Mouse (Mus musculus): ENCODE data around the gene Serpinb1b. TPM values are rescaled to one million over a fixed set of nuclear protein-coding genes. Genes with fewer than 3 reads are reported as not detected.
A peak's percentile ranks its signal among the peaks of the same experiment; 100 is the strongest.
"Not testable (repeated sequence)": the region's sequence is repeated elsewhere in the genome, so short reads cannot be mapped to it uniquely, and the experiment has no call there.

Serpinb1b gene
- polyA plus RNA-seq (2016; fragmentation: Nextera tagmentation; extraction: Ambion mirVana): 0.98 and 0.99 TPM in 2 replicates

GRCm38 (mm10) chr13:33078056-33078705 is at the start of gene Serpinb1b:
Gene Serpinb1b (plus strand): TSS chr13:33078575.
- no peaks in the 10 kb centered on the region for H3K27me3 ChIP-seq
- H3K36me3 ChIP-seq (replicated peaks): no peaks in the 10 kb centered on the region
- no peaks in the 10 kb centered on the region for H3K9me3 ChIP-seq
- no peak within 1 kb of the TSS for H3K9ac ChIP-seq
- no peak within 1 kb of the TSS for H3K27ac ChIP-seq
- 0 out of 2 replicates have a peak, but pooled peaks have one; percentile 44 for ATAC-seq (ENCODE audit: low FRiP score)
- WGBS: 41% methylated on average over 3 of the region's 3 CpGs
- H3K4me3 ChIP-seq (replicated peaks): no peak within 1 kb of the TSS
- no peaks in the 10 kb centered on the region for H3K4me1 ChIP-seq
- no peak within 1 kb of the TSS for H3K4me2 ChIP-seq

- H3K36me3 ChIP-seq (replicated peaks); H3K27me3 ChIP-seq; H3K9ac ChIP-seq; H3K4me3 ChIP-seq (replicated peaks); H3K4me1 ChIP-seq; H3K4me2 ChIP-seq; ATAC-seq (ENCODE audit: low FRiP score); H3K27ac ChIP-seq; H3K9me3 ChIP-seq: not testable (repeated sequence)
- WGBS: 95% methylated on average over 2 of the region's 2 CpGs
These were observed 48.9 kb upstream of the Serpinb1b start for GRCm38 (mm10) chr13:33029478-33029877.

DNA sequence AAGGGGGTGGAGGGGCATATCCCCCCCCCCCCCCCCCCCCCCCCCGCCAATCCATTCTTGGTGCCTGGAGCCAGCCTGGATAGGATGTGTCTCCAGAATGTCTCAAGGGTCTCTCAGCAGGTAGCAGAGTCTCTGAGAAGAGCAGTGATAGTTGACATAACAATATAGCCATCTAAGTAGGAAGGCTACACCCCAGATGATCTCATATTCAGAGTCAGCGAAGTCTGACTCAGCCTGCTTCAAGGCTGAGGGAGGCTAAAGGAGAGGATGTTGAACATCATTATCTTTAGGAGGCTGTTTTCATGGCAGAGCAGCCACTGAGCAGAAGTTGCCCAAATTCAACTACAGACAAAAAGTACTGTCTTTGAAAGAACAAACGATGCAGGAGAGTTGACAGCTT is 48.1 kb upstream of the Serpinb1b start:
- no peaks in the 10 kb centered on the region for H3K9me3 ChIP-seq
- no peak overlapping the region for H3K27ac ChIP-seq
- no peak for ATAC-seq (ENCODE audit: low FRiP score)
- H3K27me3 ChIP-seq: no peaks in the 10 kb centered on the region
- H3K36me3 ChIP-seq (replicated peaks): no peaks in the 10 kb centered on the region
- WGBS: 73% methylated on average over 3 of the region's 3 CpGs
- no peaks in the 10 kb centered on the region for H3K4me1 ChIP-seq
- H3K4me3 ChIP-seq (replicated peaks): no peak overlapping the region
- H3K4me2 ChIP-seq: no peak overlapping the region
- H3K9ac ChIP-seq: no peak overlapping the region

GRCm38 (mm10) chr13:33035506-33035905 is 42.9 kb upstream of the Serpinb1b start:
- Histone ChIP-seq H3K4me3 (replicated peaks) (no peak overlapping the region), H3K4me2 (no peak overlapping the region), H3K4me1 (no peaks in the 10 kb centered on the region), H3K27me3 (no peaks in the 10 kb centered on the region), H3K9ac (no peak overlapping the region), H3K9me3 (no peaks in the 10 kb centered on the region), H3K36me3 (replicated peaks) (no peaks in the 10 kb centered on the region), H3K27ac (no peak overlapping the region)
- ATAC-seq (ENCODE audit: low FRiP score): no peak
- WGBS: 87% methylated on average over 1 of the region's 1 CpGs

DNA sequence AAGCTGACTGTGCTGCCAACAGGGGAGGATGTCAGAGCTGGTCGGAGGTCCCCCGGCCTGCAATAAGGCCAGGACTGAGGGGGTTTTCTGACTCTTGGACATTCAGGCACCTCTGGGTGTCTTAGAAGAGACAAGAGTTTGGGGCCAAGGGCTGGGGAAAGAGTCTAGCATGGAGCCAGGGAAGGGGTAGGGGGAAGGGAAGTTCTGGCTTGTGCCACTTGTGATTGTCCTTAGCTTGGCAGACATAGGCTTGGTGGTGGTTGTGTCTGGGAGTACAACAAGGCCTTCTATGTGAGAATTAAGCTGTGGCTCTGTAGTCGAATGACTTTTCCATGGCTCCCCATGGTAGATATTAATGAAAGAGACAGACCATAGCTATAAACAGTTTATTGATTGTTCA is 34.8 kb upstream of the Serpinb1b start:
- H3K9ac ChIP-seq: no peak overlapping the region
- H3K4me2 ChIP-seq: no peak overlapping the region
- no peak for ATAC-seq (ENCODE audit: low FRiP score)
- no peaks in the 10 kb centered on the region for H3K9me3 ChIP-seq
- no peaks in the 10 kb centered on the region for H3K27me3 ChIP-seq
- WGBS: 92% methylated on average over 3 of the region's 3 CpGs
- H3K4me1 ChIP-seq: no peaks in the 10 kb centered on the region
- H3K27ac ChIP-seq: no peak overlapping the region
- no peaks in the 10 kb centered on the region for H3K36me3 ChIP-seq (replicated peaks)
- no peak overlapping the region for H3K4me3 ChIP-seq (replicated peaks)

GRCm38 (mm10) chr13:33047234-33047633 is 31.1 kb upstream of the Serpinb1b start:
- no peak overlapping the region for H3K4me3 ChIP-seq (replicated peaks)
- no peaks in the 10 kb centered on the region for H3K27me3 ChIP-seq
- no peaks in the 10 kb centered on the region for H3K36me3 ChIP-seq (replicated peaks)
- WGBS: 98% methylated on average over 2 of the region's 2 CpGs
- no peak for ATAC-seq (ENCODE audit: low FRiP score)
- H3K4me2 ChIP-seq: no peak overlapping the region
- H3K9ac ChIP-seq: no peak overlapping the region
- H3K9me3 ChIP-seq: no peaks in the 10 kb centered on the region
- H3K4me1 ChIP-seq: no peaks in the 10 kb centered on the region
- H3K27ac ChIP-seq: no peak overlapping the region

- 73% methylated on average over 4 of the region's 4 CpGs for WGBS
- Histone ChIP-seq H3K9me3 (no peaks in the 10 kb centered on the region), H3K9ac (no peak overlapping the region), H3K27ac (no peak overlapping the region), H3K4me1 (no peaks in the 10 kb centered on the region), H3K27me3 (no peaks in the 10 kb centered on the region), H3K4me3 (replicated peaks) (no peak overlapping the region), H3K36me3 (replicated peaks) (no peaks in the 10 kb centered on the region), H3K4me2 (no peak overlapping the region)
- no peak for ATAC-seq (ENCODE audit: low FRiP score)
These were observed 30.2 kb upstream of the Serpinb1b start for GRCm38 (mm10) chr13:33048187-33048586.

- WGBS: 67% methylated on average over 3 of the region's 3 CpGs
- Histone ChIP-seq H3K36me3 (replicated peaks) (no peaks in the 10 kb centered on the region), H3K4me3 (replicated peaks) (no peak overlapping the region), H3K9ac (no peak overlapping the region), H3K4me2 (no peak overlapping the region), H3K27me3 (no peaks in the 10 kb centered on the region), H3K4me1 (no peaks in the 10 kb centered on the region), H3K27ac (no peak overlapping the region), H3K9me3 (no peaks in the 10 kb centered on the region)
- ATAC-seq (ENCODE audit: low FRiP score): no peak
These were observed 26.7 kb upstream of the Serpinb1b start for GRCm38 (mm10) chr13:33051697-33052096.

DNA sequence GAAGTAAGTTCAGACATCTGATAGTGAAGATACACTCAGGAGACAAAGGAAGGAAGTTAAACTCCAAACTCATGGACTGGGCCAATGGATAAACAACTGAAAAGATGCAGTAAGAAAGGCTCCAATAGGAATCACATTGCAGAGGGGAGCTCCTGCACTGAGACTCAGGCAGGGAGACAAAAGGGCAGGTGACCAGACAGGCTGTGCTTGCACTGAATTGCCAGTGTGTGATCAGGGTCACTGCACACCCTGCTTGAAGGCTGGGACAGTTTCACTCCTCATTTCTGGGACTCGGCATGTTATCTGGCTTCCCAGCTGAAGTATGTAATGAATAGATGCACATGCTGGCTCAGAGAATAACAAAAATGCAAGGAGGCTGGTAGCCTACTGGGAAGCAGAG is 15.3 kb upstream of the Serpinb1b start:
- no peak overlapping the region for H3K27ac ChIP-seq
- no peak for ATAC-seq (ENCODE audit: low FRiP score)
- H3K9me3 ChIP-seq: no peaks in the 10 kb centered on the region
- H3K9ac ChIP-seq: no peak overlapping the region
- 76% methylated on average over 1 of the region's 1 CpGs for WGBS
- H3K27me3 ChIP-seq: no peaks in the 10 kb centered on the region
- no peaks in the 10 kb centered on the region for H3K4me1 ChIP-seq
- H3K36me3 ChIP-seq (replicated peaks): no peaks in the 10 kb centered on the region
- H3K4me2 ChIP-seq: no peak overlapping the region
- no peak overlapping the region for H3K4me3 ChIP-seq (replicated peaks)

DNA sequence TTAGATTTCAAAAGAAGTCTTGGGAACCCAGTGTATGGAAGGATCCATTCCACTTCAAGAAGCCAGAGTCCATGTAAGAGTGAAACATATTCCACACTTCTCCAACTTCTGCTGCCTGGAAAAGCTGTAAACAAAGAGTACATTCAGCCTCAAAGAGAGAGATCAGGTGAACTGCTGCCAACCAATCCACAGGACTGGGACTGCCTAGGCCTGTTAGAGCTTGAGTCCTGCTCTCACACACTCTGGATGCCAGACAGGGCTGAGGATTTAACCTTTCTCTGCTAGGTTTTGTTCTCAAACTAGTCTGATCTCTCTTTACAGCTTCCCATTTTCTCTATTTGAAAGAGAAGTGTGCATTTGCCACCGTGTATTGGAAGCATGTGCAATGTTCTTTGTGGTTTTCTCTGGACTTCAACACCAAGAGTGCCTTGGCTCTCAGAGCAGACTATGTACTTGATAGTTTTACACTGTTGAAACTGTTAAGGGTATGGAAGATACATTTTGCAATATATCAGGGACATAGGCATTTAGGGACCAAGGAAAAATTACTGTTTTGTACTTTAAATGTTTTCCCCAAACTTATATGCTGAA is 10.9 kb upstream of the Serpinb1b start:
- no peaks in the 10 kb centered on the region for H3K4me1 ChIP-seq
- H3K36me3 ChIP-seq (replicated peaks): no peaks in the 10 kb centered on the region
- 71% methylated on average over 1 of the region's 1 CpGs for WGBS
- no peak overlapping the region for H3K9ac ChIP-seq
- no peak overlapping the region for H3K27ac ChIP-seq
- no peaks in the 10 kb centered on the region for H3K27me3 ChIP-seq
- H3K9me3 ChIP-seq: no peaks in the 10 kb centered on the region
- H3K4me3 ChIP-seq (replicated peaks): no peak overlapping the region
- ATAC-seq (ENCODE audit: low FRiP score): no peak
- no peak overlapping the region for H3K4me2 ChIP-seq

- Histone ChIP-seq H3K27ac (no peak overlapping the region), H3K36me3 (replicated peaks) (no peaks in the 10 kb centered on the region), H3K9ac (no peak overlapping the region), H3K27me3 (no peaks in the 10 kb centered on the region), H3K9me3 (no peaks in the 10 kb centered on the region), H3K4me1 (no peaks in the 10 kb centered on the region), H3K4me3 (replicated peaks) (no peak overlapping the region), H3K4me2 (no peak overlapping the region)
- no peak for ATAC-seq (ENCODE audit: low FRiP score)
- WGBS: 91% methylated on average over 3 of the region's 3 CpGs
These were observed 10.2 kb upstream of the Serpinb1b start for GRCm38 (mm10) chr13:33068164-33068563.

DNA sequence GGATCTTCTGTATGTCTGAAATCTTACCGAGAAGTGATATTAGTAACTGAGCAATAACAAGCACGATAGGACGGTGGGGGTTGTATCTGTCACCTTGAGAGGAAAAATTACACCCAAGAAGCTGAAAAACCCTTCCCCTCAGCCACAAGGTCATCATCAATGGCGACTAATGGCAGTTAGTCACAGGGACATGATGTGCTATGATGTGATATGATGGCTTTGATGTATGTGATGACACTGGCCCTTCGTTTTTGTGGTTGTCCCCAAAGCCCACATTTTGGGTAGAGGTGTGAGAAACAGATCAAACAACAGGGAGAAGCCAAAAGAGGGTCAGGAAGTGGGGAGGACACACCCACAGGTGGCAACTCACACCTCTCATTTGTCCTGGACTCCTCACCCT is 6.6 kb upstream of the Serpinb1b start:
- Histone ChIP-seq H3K4me3 (replicated peaks) (no peak overlapping the region), H3K27me3 (no peaks in the 10 kb centered on the region), H3K27ac (no peak overlapping the region), H3K9ac (no peak overlapping the region), H3K9me3 (no peaks in the 10 kb centered on the region), H3K4me1 (no peaks in the 10 kb centered on the region), H3K36me3 (replicated peaks) (no peaks in the 10 kb centered on the region), H3K4me2 (no peak overlapping the region)
- ATAC-seq (ENCODE audit: low FRiP score): no peak
- 83% methylated on average over 5 of the region's 5 CpGs for WGBS

DNA sequence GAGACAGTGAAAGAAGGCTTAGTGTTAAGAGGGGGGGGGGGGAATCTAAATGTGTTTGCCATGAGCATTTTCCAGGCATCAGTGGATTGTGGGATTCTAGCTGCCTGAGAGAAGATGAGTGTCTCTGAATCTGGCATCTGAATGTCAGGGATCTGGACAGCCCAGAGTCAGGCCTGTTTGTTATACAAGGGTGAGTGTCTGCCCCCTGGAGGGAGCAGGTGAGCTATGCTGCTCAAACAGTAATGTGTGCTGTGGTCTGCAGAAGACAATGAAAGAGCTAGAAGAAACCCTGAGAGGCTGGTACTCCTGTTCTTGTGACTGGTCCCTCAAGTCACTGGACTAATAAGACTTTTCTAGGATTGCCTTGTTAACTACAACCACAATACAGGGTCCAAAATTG is 4.3 kb upstream of the Serpinb1b start:
- no peak overlapping the region for H3K9ac ChIP-seq
- no peaks in the 10 kb centered on the region for H3K27me3 ChIP-seq
- H3K4me3 ChIP-seq (replicated peaks): no peak overlapping the region
- H3K4me2 ChIP-seq: no peak overlapping the region
- H3K36me3 ChIP-seq (replicated peaks): no peaks in the 10 kb centered on the region
- H3K9me3 ChIP-seq: no peaks in the 10 kb centered on the region
- H3K27ac ChIP-seq: no peak overlapping the region
- ATAC-seq (ENCODE audit: low FRiP score): no peak
- H3K4me1 ChIP-seq: no peaks in the 10 kb centered on the region
